Mouse (Mus musculus) heart, embryonic 10.5 days (tissue): ENCODE results near the gene Prpf38b. TPM values are rescaled to one million over a fixed set of nuclear protein-coding genes. Genes with fewer than 3 reads are reported as not detected.
"Not testable (repeated sequence)": the region's sequence is repeated elsewhere in the genome, so short reads cannot be mapped to it uniquely, and the experiment has no call there.

ENCODE experiments used
- DNase-seq: peaks from one replicate; pipeline ENCODE4 v3.0.0-alpha.2; 2017; ENCODE audit warnings: low spot score
- H3K27ac ChIP-seq: fragments of 300-500 bp; sonication (generic); 2 replicates; pipeline ENCODE4 v1.5.1; 2016; ENCODE audit warnings: mild to moderate bottlenecking
- H3K27me3 ChIP-seq: fragments of 300-500 bp; sonication (generic); 2 replicates; pipeline ENCODE4 v1.6.1; 2016; ENCODE audit warnings: mild to moderate bottlenecking; ENCODE audit not compliant: poor library complexity, insufficient read depth, severe bottlenecking
- H3K36me3 ChIP-seq: fragments of 300-500 bp; sonication (generic); 2 replicates; pipeline ENCODE4 v1.6.1; 2016; ENCODE audit warnings: mild to moderate bottlenecking, moderate library complexity
- H3K4me1 ChIP-seq: fragments of 300-500 bp; sonication (generic); 2 replicates; pipeline ENCODE4 v1.6.1; 2016; ENCODE audit warnings: mild to moderate bottlenecking
- H3K4me3 ChIP-seq: fragments of 300-500 bp; sonication (generic); 2 replicates; pipeline ENCODE4 v1.5.1; 2016; ENCODE audit warnings: mild to moderate bottlenecking, moderate library complexity
- H3K9me3 ChIP-seq: fragments of 300-500 bp; sonication (generic); 2 replicates; pipeline ENCODE4 v1.6.1; 2016; ENCODE audit warnings: mild to moderate bottlenecking, moderate library complexity
- WGBS: fragments of 180-500 bp; shearing (Covaris S2); methylation state at CpG from one replicate; pipeline ENCODE4 v1.1.7; 2016; 5-methylcytosine and 5-hydroxymethylcytosine counted together
- polyA plus RNA-seq: library from polyadenylated mRNA; unstranded; fragments of >200 nt; fragmentation: Nextera tagmentation; extraction: Ambion mirVana; gene quantifications from 2 replicates; pipeline ENCODE4 v1.2.1, GENCODE M21; 2016

Prpf38b gene
- polyA plus RNA-seq, 1 experiment from 2014 or later: 64.3 TPM

GRCm38 (mm10) chr3:108892080-108892479 is 19.4 kb downstream of the Prpf38b start:
- H3K9me3 ChIP-seq: no peaks in the 10 kb centered on the region
- no peak overlapping the region for H3K27ac ChIP-seq
- no peaks in the 10 kb centered on the region for H3K36me3 ChIP-seq
- 77% methylated on average over 1 of the region's 1 CpGs for WGBS
- H3K27me3 ChIP-seq: no peaks in the 10 kb centered on the region
- peak; percentile 62 for DNase-seq
- H3K4me1 ChIP-seq: peaks cover 5% of the 10 kb centered on the region; the same call in 1 of the 2 replicates
- no peak overlapping the region for H3K4me3 ChIP-seq

- peaks cover 27% of the 10 kb centered on the region for H3K4me1 ChIP-seq
- H3K4me3 ChIP-seq: no peak within 1 kb of the TSS
- H3K27ac ChIP-seq: no peak within 1 kb of the TSS
- DNase-seq: no peak
- 92% methylated on average over 1 of the region's 1 CpGs for WGBS
- no peaks in the 10 kb centered on the region for H3K36me3 ChIP-seq
- no peaks in the 10 kb centered on the region for H3K27me3 ChIP-seq
- no peaks in the 10 kb centered on the region for H3K9me3 ChIP-seq
Measured at GRCm38 (mm10) chr3:108889908-108890307, 21.6 kb downstream of the Prpf38b start, which contains the start of gene Fndc7. Fndc7 (minus strand) TSS chr3:108890008.

- WGBS: 87% methylated on average over 3 of the region's 3 CpGs
- Histone ChIP-seq H3K27me3 (no peaks in the 10 kb centered on the region), H3K9me3 (no peaks in the 10 kb centered on the region), H3K4me1 (peaks cover 42% of the 10 kb centered on the region), H3K4me3 (no peak overlapping the region), H3K36me3 (no peaks in the 10 kb centered on the region), H3K27ac (peak overlapping the region; percentile 79; the same call in 1 of the 2 replicates)
- DNase-seq: no peak
Measured at GRCm38 (mm10) chr3:108887618-108887975, 23.9 kb downstream of the Prpf38b start.

GRCm38 (mm10) chr3:108886934-108887617 is 24.5 kb downstream of the Prpf38b start:
- Histone ChIP-seq H3K36me3 (no peaks in the 10 kb centered on the region), H3K27ac (peak overlapping the region; percentile 79), H3K27me3 (no peaks in the 10 kb centered on the region), H3K4me1 (peaks cover 42% of the 10 kb centered on the region), H3K9me3 (no peaks in the 10 kb centered on the region), H3K4me3 (no peak overlapping the region)
- DNase-seq: no peak
- 60% methylated on average over 12 of the region's 12 CpGs for WGBS

GRCm38 (mm10) chr3:108885686-108886530 is 25.6 kb downstream of the Prpf38b start:
- 32% methylated on average over 9 of the region's 9 CpGs for WGBS
- Histone ChIP-seq H3K36me3 (no peaks in the 10 kb centered on the region), H3K4me1 (peaks cover 52% of the 10 kb centered on the region), H3K9me3 (no peaks in the 10 kb centered on the region), H3K27me3 (no peaks in the 10 kb centered on the region), H3K4me3 (no peak overlapping the region; the same call in 1 of the 2 replicates), H3K27ac (peak overlapping the region; percentile 79)
- peak; percentile 89 for DNase-seq

- H3K9me3 ChIP-seq: no peaks in the 10 kb centered on the region
- DNase-seq: no peak
- peak overlapping the region; percentile 79 for H3K27ac ChIP-seq
- H3K4me1 ChIP-seq: peaks cover 63% of the 10 kb centered on the region
- no peaks in the 10 kb centered on the region for H3K27me3 ChIP-seq
- H3K4me3 ChIP-seq: no peak overlapping the region
- 62% methylated on average over 8 of the region's 8 CpGs for WGBS
- H3K36me3 ChIP-seq: no peaks in the 10 kb centered on the region
Measured at GRCm38 (mm10) chr3:108884706-108885289, 26.7 kb downstream of the Prpf38b start.

- H3K27ac ChIP-seq: no peak overlapping the region
- H3K36me3 ChIP-seq: no peaks in the 10 kb centered on the region
- DNase-seq: no peak
- no peak overlapping the region for H3K4me3 ChIP-seq
- 87% methylated on average over 2 of the region's 2 CpGs for WGBS
- H3K27me3 ChIP-seq: no peaks in the 10 kb centered on the region
- H3K4me1 ChIP-seq: peaks cover 75% of the 10 kb centered on the region
- no peaks in the 10 kb centered on the region for H3K9me3 ChIP-seq
Measured at GRCm38 (mm10) chr3:108883067-108883466, 28.5 kb downstream of the Prpf38b start.

GRCm38 (mm10) chr3:108881873-108882272 is 29.7 kb downstream of the Prpf38b start:
- not testable (repeated sequence) for H3K27me3 ChIP-seq, H3K4me3 ChIP-seq, H3K36me3 ChIP-seq, H3K9me3 ChIP-seq, DNase-seq
- H3K27ac ChIP-seq: 0 out of 2 replicates have a peak overlapping the region, but pooled peaks have one; percentile 10
- peaks cover 68% of the 10 kb centered on the region for H3K4me1 ChIP-seq
- WGBS: 37% methylated on average over 4 of the region's 4 CpGs

- Histone ChIP-seq H3K36me3 (no peaks in the 10 kb centered on the region), H3K9me3 (no peaks in the 10 kb centered on the region), H3K27ac (peak overlapping the region; percentile 77), H3K27me3 (no peaks in the 10 kb centered on the region), H3K4me1 (peaks cover 58% of the 10 kb centered on the region), H3K4me3 (peak overlapping the region; percentile 12; the same call in 1 of the 2 replicates)
- DNase-seq: no peak
- 46% methylated on average over 28 of the region's 28 CpGs for WGBS
Measured at GRCm38 (mm10) chr3:108880544-108881507, 30.7 kb downstream of the Prpf38b start.

- Histone ChIP-seq H3K36me3 (no peaks in the 10 kb centered on the region), H3K9me3 (no peaks in the 10 kb centered on the region), H3K4me1 (peaks cover 49% of the 10 kb centered on the region), H3K4me3 (no peak overlapping the region), H3K27ac (peak overlapping the region; percentile 76), H3K27me3 (no peaks in the 10 kb centered on the region)
- no peak for DNase-seq
- WGBS: 56% methylated on average over 5 of the region's 5 CpGs
Measured at GRCm38 (mm10) chr3:108879836-108880435, 31.6 kb downstream of the Prpf38b start.

GRCm38 (mm10) chr3:108879129-108879528 is 32.4 kb downstream of the Prpf38b start:
- Histone ChIP-seq H3K4me1 (peaks cover 45% of the 10 kb centered on the region), H3K9me3 (no peaks in the 10 kb centered on the region), H3K27me3 (no peaks in the 10 kb centered on the region), H3K4me3 (no peak overlapping the region), H3K36me3 (no peaks in the 10 kb centered on the region), H3K27ac (peak overlapping the region; percentile 76)
- WGBS: 42% methylated on average over 2 of the region's 2 CpGs
- peak; percentile 81 for DNase-seq

- WGBS: 82% methylated on average over 6 of the region's 6 CpGs
- H3K4me3 ChIP-seq: no peak overlapping the region
- no peak for DNase-seq
- H3K4me1 ChIP-seq: no peaks in the 10 kb centered on the region
- no peaks in the 10 kb centered on the region for H3K9me3 ChIP-seq
- no peak overlapping the region for H3K27ac ChIP-seq
- 0 out of 2 replicates have a peak, but pooled peaks cover 2% of the 10 kb centered on the region for H3K36me3 ChIP-seq
- no peaks in the 10 kb centered on the region for H3K27me3 ChIP-seq
Measured at GRCm38 (mm10) chr3:108870631-108871030, 40.9 kb downstream of the Prpf38b start.
